Mouse (Mus musculus): Measurements from ENCODE around the gene Ift88. TPM values are rescaled to one million over a fixed set of nuclear protein-coding genes. Genes with fewer than 3 reads are reported as not detected.
"Not testable (repeated sequence)": the region's sequence is repeated elsewhere in the genome, so short reads cannot be mapped to it uniquely, and the experiment has no call there.

Gene Ift88
- total RNA-seq, 2 experiments from 2014 or later = 13.6 to 14.2 TPM

GRCm38 (mm10) chr14:57430451-57430850 is 6.6 kb downstream of the Ift88 start:
- DNase-seq (ENCODE audit: low spot score in 2 of 2) = no peak

DNA sequence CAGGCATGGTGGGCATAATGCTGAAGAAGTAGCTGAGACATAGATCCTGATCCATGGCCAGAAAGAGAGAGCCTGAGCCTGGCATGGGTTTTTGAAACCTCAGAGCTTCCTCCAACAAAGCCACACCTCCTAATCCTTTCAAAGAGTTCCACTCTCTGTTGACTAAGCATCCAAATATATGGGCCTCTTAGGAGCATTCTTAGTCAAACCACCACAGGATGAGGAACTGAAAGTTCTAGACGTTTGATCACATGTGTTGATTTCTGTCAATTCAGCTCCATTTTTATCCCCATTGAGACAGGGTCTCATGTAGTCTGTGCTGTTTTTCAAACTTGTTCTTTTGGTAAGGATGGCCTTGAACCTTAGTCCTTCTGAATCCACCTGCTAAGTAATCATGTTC is 28.7 kb downstream of the Ift88 start:
- DNase-seq (ENCODE audit: low spot score in 2 of 2) = no peak

- DNase-seq (ENCODE audit: low spot score in 2 of 2) = no peak
These were observed 36.0 kb downstream of the Ift88 start for GRCm38 (mm10) chr14:57459883-57460282.

DNA sequence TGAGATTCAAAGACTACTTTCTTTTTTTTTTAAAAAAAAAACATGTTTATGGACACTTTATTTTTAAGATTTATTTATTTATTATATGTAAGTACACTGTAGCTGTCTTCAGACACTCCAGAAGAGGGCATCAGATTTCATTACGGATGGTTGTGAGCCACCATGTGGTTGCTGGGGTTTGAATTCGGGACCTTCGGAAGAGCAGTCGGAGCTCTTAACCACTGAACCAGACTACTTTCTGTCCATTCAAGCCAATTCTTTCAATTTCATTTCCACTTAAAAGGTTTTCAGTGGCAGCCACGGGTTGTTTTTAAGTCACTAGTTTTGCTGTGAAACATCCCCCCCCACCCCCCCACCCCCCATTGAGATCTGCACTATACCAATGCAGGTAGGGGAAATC is 36.5 kb downstream of the Ift88 start:
- DNase-seq (ENCODE audit: low spot score in 2 of 2) = not testable (repeated sequence)

DNA sequence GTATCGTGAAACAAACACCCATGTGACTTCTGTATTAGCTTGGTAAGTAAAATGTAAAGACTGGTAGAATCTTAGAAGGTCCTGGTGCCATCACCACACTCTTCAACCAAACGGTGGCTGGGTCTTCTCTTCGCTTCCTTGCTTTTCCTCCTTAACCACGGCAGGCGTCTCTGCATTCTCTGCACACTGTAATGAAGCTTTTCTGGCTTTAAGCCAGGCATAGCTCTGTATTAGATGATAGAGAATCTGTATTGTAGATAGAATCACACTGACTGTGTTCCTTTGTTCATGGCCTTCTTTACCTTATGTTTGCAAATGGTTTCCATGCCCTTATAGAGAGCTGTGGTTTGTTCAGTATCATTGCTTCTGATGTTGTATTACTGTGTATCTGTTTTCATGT is 39.0 kb downstream of the Ift88 start:
- DNase-seq (ENCODE audit: low spot score in 2 of 2) = no peak

DNA sequence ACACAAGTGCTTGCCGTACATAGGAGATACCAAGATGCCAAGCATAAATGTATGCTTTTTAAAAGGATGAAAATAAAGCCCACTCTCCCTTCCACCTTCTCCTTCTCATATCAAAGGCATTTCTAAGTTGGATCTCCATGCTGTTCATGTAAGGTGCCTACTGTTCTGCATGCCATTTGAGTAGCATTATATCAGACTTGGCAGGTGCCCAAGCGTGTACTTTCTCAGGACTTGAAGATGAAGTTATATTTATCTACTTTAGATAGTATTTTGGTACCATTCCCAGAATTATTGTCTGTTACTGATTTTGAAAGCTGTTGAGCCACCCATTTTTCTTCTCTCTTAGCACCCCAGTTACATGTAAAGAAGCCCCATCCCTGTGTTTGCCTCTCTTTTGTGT is 51.2 kb downstream of the Ift88 start:
- peak in 1 of 2 experiments; percentile 29 for DNase-seq (ENCODE audit: low spot score in 2 of 2)

- DNase-seq (ENCODE audit: low spot score in 2 of 2) = no peak
These were observed 58.4 kb downstream of the Ift88 start for GRCm38 (mm10) chr14:57482262-57482661.

GRCm38 (mm10) chr14:57484183-57484582 is 60.3 kb downstream of the Ift88 start:
- DNase-seq (ENCODE audit: low spot score in 2 of 2) = no peak

DNA sequence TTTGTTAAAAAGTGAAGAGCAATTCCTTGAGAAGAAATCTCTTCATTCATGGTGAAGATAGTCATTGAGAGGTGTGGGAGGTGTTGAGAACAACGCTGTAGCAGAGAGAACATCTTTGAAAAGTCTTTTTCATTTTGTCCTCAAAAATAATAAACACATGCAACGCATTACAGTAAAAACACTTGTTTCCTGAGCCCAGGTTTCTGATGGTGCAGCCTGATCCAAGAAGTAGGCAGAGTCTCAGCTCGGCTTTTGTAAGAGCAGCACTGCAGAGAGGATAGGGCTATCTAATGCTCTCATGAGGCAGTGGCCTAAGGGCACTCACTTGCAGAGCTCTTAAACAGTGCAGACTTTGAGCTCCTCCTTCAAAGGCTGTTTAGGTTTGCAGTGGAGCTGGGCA is 65.8 kb downstream of the Ift88 start:
- DNase-seq (ENCODE audit: low spot score in 2 of 2) = no peak

GRCm38 (mm10) chr14:57493840-57494239 is 70.0 kb downstream of the Ift88 start:
- no peak for DNase-seq (ENCODE audit: low spot score in 2 of 2)

GRCm38 (mm10) chr14:57503729-57504128 is 79.9 kb downstream of the Ift88 start:
- DNase-seq (ENCODE audit: low spot score in 2 of 2) = no peak

- peak; percentile 36 to 75 for DNase-seq (ENCODE audit: low spot score in 2 of 2)
These were observed 85.7 kb downstream of the Ift88 start for GRCm38 (mm10) chr14:57509554-57509953.

DNA sequence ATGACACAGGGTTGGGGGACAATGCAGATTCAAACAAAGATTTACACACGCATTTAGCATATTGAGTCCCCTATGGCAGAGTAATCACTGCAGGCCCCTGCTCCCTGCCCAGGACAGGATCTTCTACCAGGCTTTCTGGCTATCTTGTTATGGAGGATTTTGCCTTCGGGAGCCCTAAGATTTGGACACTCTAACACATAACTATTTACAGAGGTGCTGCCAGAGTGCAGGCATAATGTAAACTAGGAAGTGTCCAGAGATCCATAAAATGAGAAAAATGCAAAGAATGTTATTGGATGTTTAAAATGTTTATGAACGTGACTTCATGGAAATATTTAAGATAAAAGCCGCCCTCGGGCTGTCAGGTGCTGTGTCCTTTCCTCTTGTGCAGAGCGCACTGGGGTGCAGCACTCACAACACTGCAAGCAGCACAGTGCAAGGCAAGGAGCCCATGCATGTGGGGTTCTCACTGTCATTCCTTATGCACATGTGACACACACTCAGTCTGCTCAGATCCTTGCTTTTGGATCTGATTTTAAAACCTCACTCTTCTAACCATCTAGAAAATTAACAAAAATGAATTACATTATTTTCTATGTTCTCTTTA is 91.4 kb downstream of the Ift88 start:
- DNase-seq (ENCODE audit: low spot score in 2 of 2) = no peak

- DNase-seq (ENCODE audit: low spot score in 2 of 2) = no peak
These were observed 93.1 kb downstream of the Ift88 start for GRCm38 (mm10) chr14:57517001-57517400.

DNA sequence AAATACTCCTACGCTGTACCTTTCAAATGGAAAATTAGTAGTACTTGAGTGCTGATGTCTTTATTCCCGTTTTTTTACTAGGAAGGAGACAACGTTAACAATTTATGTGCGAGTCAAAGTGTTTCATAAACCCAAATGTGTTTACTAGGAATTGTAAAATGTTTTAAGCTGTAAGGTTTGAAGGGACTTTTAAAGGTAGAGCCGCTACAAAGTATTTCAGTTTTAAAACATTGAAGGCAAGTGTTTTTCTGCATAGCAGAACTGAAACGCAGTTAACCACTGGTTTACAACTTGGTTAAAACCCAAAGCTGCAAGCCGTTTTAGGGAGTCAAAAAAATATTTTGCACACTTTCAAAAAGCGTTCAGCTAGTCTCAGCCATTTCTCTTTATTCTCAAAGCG is 99.9 kb downstream of the Ift88 start:
- DNase-seq (ENCODE audit: low spot score in 2 of 2) = no peak

GRCm38 (mm10) chr14:57524671-57525387 is 101.0 kb downstream of the Ift88 start, which contains the start of gene Il17d:
Il17d (plus strand) TSS chr14:57524777.
- peak in 1 of 2 experiments; percentile 39 for DNase-seq (ENCODE audit: low spot score in 2 of 2)

DNA sequence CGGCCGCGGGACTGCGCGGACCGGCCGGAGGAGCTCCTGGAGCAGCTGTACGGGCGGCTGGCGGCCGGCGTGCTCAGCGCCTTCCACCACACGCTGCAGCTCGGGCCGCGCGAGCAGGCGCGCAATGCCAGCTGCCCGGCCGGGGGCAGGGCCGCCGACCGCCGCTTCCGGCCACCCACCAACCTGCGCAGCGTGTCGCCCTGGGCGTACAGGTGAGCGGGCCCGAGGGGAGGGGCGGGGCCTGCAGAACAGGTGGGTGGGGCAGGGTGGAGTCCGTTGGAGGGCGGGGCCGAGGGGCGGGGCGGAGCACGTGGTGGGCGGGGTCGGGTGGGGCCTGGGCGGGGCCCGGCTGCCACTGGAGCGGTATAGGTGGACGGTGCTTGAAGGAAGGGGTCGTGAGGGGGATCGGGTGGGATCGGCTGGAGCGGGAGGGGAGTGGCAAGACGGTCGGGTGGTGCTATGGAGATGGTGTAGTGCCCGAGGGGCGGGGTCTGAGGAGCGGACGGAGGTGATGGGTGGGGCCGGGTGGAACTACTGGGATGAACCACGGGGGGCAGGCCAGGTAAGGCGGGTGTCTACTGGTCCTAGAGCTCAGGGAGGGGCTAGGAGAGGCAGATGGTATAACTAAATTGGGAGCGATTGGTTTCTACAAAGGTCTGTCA is 101.7 kb downstream of the Ift88 start:
- peak; percentile 55 to 61 for DNase-seq (ENCODE audit: low spot score in 2 of 2)

GRCm38 (mm10) chr14:57526050-57526623 is 102.3 kb downstream of the Ift88 start:
- no peak for DNase-seq (ENCODE audit: low spot score in 2 of 2)

DNA sequence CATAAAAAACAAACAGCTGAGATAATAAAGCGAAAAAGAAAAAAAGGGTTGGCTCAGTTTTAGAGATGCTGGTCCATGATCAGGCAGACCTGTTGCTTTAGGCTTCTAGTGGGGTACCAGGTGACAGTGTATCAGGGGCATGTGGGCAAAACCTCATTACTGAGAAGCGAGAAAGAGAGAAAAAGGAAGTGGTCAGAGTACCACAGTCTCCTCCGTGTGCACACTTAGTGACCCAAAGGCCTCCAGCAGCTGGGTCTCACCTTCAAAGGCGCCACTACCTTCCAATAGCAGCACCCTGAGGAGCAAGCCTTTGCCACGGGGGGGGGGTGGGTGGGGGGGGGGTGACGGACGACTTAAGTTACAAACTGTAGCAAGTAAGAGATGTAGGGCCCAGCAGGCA is 103.3 kb downstream of the Ift88 start:
- no peak for DNase-seq (ENCODE audit: low spot score in 2 of 2)

GRCm38 (mm10) chr14:57527598-57527997 is 103.7 kb downstream of the Ift88 start:
- DNase-seq (ENCODE audit: low spot score in 2 of 2) = no peak

GRCm38 (mm10) chr14:57529086-57529785 is 105.4 kb downstream of the Ift88 start:
- DNase-seq (ENCODE audit: low spot score in 2 of 2) = peak in 1 of 2 experiments; percentile 48

Data from layer of hippocampus, postnatal 14 days (tissue).